ENCODE assay signal across 28 mouse cellular contexts in genomic region chr6:65433159-65433558, GRCm38 (mm10). TPM values are rescaled to one million over a fixed set of nuclear protein-coding genes. Genes with fewer than 3 reads are reported as not detected.
DNase-seq lines count a peak whose midpoint lies in the region; ATAC-seq and TF ChIP-seq lines count a peak whose summit lies in the region.
"Had no signal": no experiment of that assay in that cellular context is flagged by ENCODE, and none has a peak within 500 bp of the region (broad histone marks: within the 10 kb centered on the region; RNA-seq: fewer than 3 reads in every experiment).

No protein-coding gene starts in this region.

- H3K27ac ChIP-seq in MEL (ENCODE audit: control insufficient read depth, low read depth, low read length) = no peak overlapping the region
- no peak overlapping the region for H3K27ac ChIP-seq in cerebellum, adult 2 months (ENCODE audit: insufficient read depth, low read length)
- H3K27ac ChIP-seq: embryonic facial prominence, embryonic 13.5 days; embryonic facial prominence, embryonic 15.5 days; forebrain, embryonic 13.5 days; forebrain, embryonic 15.5 days had no signal

- H3K79me2 ChIP-seq in MEL (ENCODE audit: control insufficient read depth, insufficient read depth, low read length, poor library complexity) = no peaks in the 10 kb centered on the region

- no peak for TF ChIP-seq RAD21 in MEL (IDR thresholded peaks at IDR 0.05; ENCODE audit: low read depth, low read length)

- H3K27me3 ChIP-seq in MEL (ENCODE audit: control insufficient read depth in 1 of 2, insufficient read depth in 2 of 2, low read length in 2 of 2) = no peaks in the 10 kb centered on the region
- no peaks in the 10 kb centered on the region for H3K27me3 ChIP-seq in cerebellum, adult 2 months (ENCODE audit: control insufficient read depth, insufficient read depth, low read length)
- H3K27me3 ChIP-seq: CH12.LX; embryonic facial prominence, embryonic 13.5 days; embryonic facial prominence, embryonic 15.5 days; forebrain, embryonic 13.5 days; forebrain, embryonic 15.5 days had no signal

- 79% methylated on average over 5 of the region's 5 CpGs for WGBS in cerebellum, adult 2 months

- no peak for TF ChIP-seq EP300 in MEL (IDR thresholded peaks at IDR 0.05; ENCODE audit: low read depth in 1 of 2, low read length in 2 of 2)

- H3K9me3 ChIP-seq in MEL (replicated peaks; ENCODE audit: insufficient read depth, low read length) = no peaks in the 10 kb centered on the region
- H3K9me3 ChIP-seq: embryonic facial prominence, embryonic 13.5 days; embryonic facial prominence, embryonic 15.5 days; forebrain, embryonic 13.5 days; forebrain, embryonic 15.5 days; G1E had no signal

- peak; percentile 6 for DNase-seq in kidney, postnatal 10 days
- DNase-seq in kidney, postnatal 36 days = no peak
- DNase-seq in MEL (ENCODE audit: low read depth, low spot score) (peak; percentile 71), NIH3T3 (ENCODE audit: low read depth) (peak; percentile 2)
- DNase-seq in cerebellum, adult 2 months = no peak
- DNase-seq in cerebellum, adult 9-10 months = no peak
- no peak for DNase-seq in gastrocnemius, postnatal 36 days
- DNase-seq: adrenal gland, adult 2 months; adrenal gland, postnatal 10 days; adrenal gland, postnatal 25 days; B cell, adult 2 months; cerebellum, adult 11 months; cerebellum, adult 18-20 months; cerebellum, adult 9-11 months; cerebellum, postnatal 14 days; cerebellum, postnatal 36 days; embryo, embryonic 11 days; forebrain, postnatal 0 days had no signal

- no peaks in the 10 kb centered on the region for H3K36me3 ChIP-seq in MEL (ENCODE audit: control insufficient read depth in 1 of 2, insufficient read depth in 2 of 2, low read length in 2 of 2)
- H3K36me3 ChIP-seq: embryonic facial prominence, embryonic 13.5 days; embryonic facial prominence, embryonic 15.5 days; forebrain, embryonic 15.5 days; G1E had no signal

- H3K4me3 ChIP-seq in MEL (ENCODE audit: control insufficient read depth in 1 of 2, insufficient read depth in 1 of 2, low read depth in 2 of 2, low read length in 2 of 2) = no peak overlapping the region
- H3K4me3 ChIP-seq in cerebellum, adult 2 months (replicated peaks; ENCODE audit: insufficient read depth, low read depth, low read length) = no peak overlapping the region
- H3K4me3 ChIP-seq: embryonic facial prominence, embryonic 13.5 days; embryonic facial prominence, embryonic 15.5 days; erythroblast, embryonic 14.5 days; forebrain, embryonic 13.5 days; forebrain, embryonic 15.5 days had no signal

- no peak for TF ChIP-seq POLR2A in MEL (IDR thresholded peaks at IDR 0.05; ENCODE audit: control insufficient read depth in 1 of 2, insufficient read depth in 1 of 2, low read depth in 1 of 2, low read length in 2 of 2, poor library complexity in 1 of 2)
- no peak for TF ChIP-seq POLR2A in cerebellum, adult 2 months (IDR thresholded peaks at IDR 0.05; ENCODE audit: borderline replicate concordance, insufficient read depth, low read length)

- TF ChIP-seq CTCF in MEL (IDR thresholded peaks at IDR 0.05 in 2 of 3, conservative IDR thresholded peaks at IDR 0.05 in 1 of 3; ENCODE audit: control insufficient read depth in 1 of 3, insufficient read depth in 1 of 3, low read depth in 2 of 3, low read length in 3 of 3, poor library complexity in 1 of 3, severe bottlenecking in 1 of 3) = no peak
- TF ChIP-seq CTCF in cerebellum, adult 2 months (IDR thresholded peaks at IDR 0.05; ENCODE audit: borderline replicate concordance, insufficient read depth, low read depth, low read length) = no peak

- H3K4me1 ChIP-seq in MEL (ENCODE audit: control insufficient read depth in 1 of 2, insufficient read depth in 2 of 2, low read length in 2 of 2) = no peaks in the 10 kb centered on the region
- H3K4me1 ChIP-seq in cerebellum, adult 2 months (ENCODE audit: control insufficient read depth, insufficient read depth, low read length) = no peaks in the 10 kb centered on the region
- H3K4me1 ChIP-seq: embryonic facial prominence, embryonic 13.5 days; embryonic facial prominence, embryonic 15.5 days; forebrain, embryonic 13.5 days; forebrain, embryonic 15.5 days had no signal

- ATAC-seq in granulocyte monocyte progenitor cell, adult 5-6 weeks (replicated peaks; ENCODE audit: poor library complexity, severe bottlenecking) = peak; percentile 62
- ATAC-seq: CD4-positive, CD25-positive, alpha-beta regulatory T cell, adult 4 months; forebrain, embryonic 13.5 days; forebrain, embryonic 15.5 days; forebrain, postnatal 0 days had no signal

- no peak overlapping the region for H3K9ac ChIP-seq in MEL (ENCODE audit: control insufficient read depth, low read depth, low read length, poor library complexity, severe bottlenecking)
- H3K9ac ChIP-seq: embryonic facial prominence, embryonic 13.5 days; embryonic facial prominence, embryonic 15.5 days; forebrain, embryonic 13.5 days; forebrain, embryonic 15.5 days; forebrain, postnatal 0 days had no signal

- intact Hi-C loops in gastrocnemius, postnatal 36 days (cut with DNase I) = no loop called here

TF ChIP-seq in MEL, 35 proteins besides CTCF, POLR2A, EP300 and RAD21:
- TF ChIP-seq BHLHE40 (IDR thresholded peaks at IDR 0.05; ENCODE audit: borderline replicate concordance, low read depth, low read length) = peak; percentile 73; the same call in 1 of the 2 replicates
- no peak for TF ChIP-seq SMC3 (IDR thresholded peaks at IDR 0.05; ENCODE audit: low read depth, low read length)

RNA-seq across cellular contexts. Expression of gene C130060K24Rik, which starts 52.3 kb away (rescaled TPM):
- total RNA-seq in MEL (2012; rRNA removed) = not detected in 2 replicates
- not detected for polyA plus RNA-seq in MEL (2012; ENCODE audit: insufficient read depth in 1 of 2, insufficient read length in 2 of 2, low read depth in 1 of 2, low replicate concordance in 2 of 2, missing spikeins in 1 of 2)
- not detected in 2 replicates for total RNA-seq in granulocyte monocyte progenitor cell, adult 5-6 weeks (2014; fragmentation: Nextera tagmentation)
- total RNA-seq in granulocyte monocyte progenitor cell, adult 5-6 weeks (2017) = not detected in 2 replicates
- polyA plus RNA-seq in cerebellum, adult 2 months (2012; rRNA removed) = 0.46 and 0.52 TPM in 2 replicates
- total RNA-seq in gastrocnemius, postnatal 36 days (2021) = not detected
- total RNA-seq: adrenal gland, adult 2 months; adrenal gland, postnatal 10 days; adrenal gland, postnatal 25 days; adrenal gland, postnatal 4 days; CH12.LX had no signal
- polyA plus RNA-seq: adrenal gland, adult 2 months; CD4-positive, CD25-positive, alpha-beta regulatory T cell, adult 4 months; erythroblast, embryonic 14.5 days; G1E had no signal

Comparison
In these comparisons a context has a peak if more than half of its experiments do, and no peak if none do; other contexts are left out.
1. DNase-seq: peak in kidney, postnatal 10 days (single experiment), MEL (single experiment) and NIH3T3 (single experiment); none in kidney, postnatal 36 days (0 of 2), cerebellum, adult 2 months (0 of 2), cerebellum, adult 9-10 months (single experiment) and gastrocnemius, postnatal 36 days (0 of 2).